Mouse (Mus musculus): ENCODE measurements around the gene Prr14.

GRCm38 (mm10) chr7:127476855-127477254 is 17.4 kb downstream of the Prr14 start:
- no peak for TF ChIP-seq CTCF (IDR thresholded peaks at IDR 0.05; ENCODE audit: low read depth, low read length)
- no peak for TF ChIP-seq TAL1 (conservative IDR thresholded peaks at IDR 0.05; ENCODE audit: low read depth, low read length)
- TF ChIP-seq GATA1 (IDR thresholded peaks at IDR 0.05; ENCODE audit: borderline replicate concordance, low read length), result no peak
